Mouse (Mus musculus): ENCODE measurements around the gene Slco2a1. TPM values are rescaled to one million over a fixed set of nuclear protein-coding genes. Genes with fewer than 3 reads are reported as not detected.

The Slco2a1 gene
- polyA plus RNA-seq, 1 experiment from 2014 or later, result 1.8 TPM

GRCm38 (mm10) chr9:103067651-103068050 lies 79.1 kb downstream of the Slco2a1 start:
- no peaks in the 10 kb centered on the region for H3K4me1 ChIP-seq (ENCODE audit: control insufficient read depth, insufficient read depth, low read length)
- H3K27me3 ChIP-seq (ENCODE audit: control insufficient read depth, insufficient read depth, low read length), result no peaks in the 10 kb centered on the region
- no peak for DNase-seq (ENCODE audit: low spot score)
- H3K9me3 ChIP-seq (replicated peaks; ENCODE audit: control insufficient read depth, low read length), result no peaks in the 10 kb centered on the region
- no peaks in the 10 kb centered on the region for H3K36me3 ChIP-seq (replicated peaks; ENCODE audit: control insufficient read depth, insufficient read depth, low read depth, low read length)
- H3K27ac ChIP-seq (replicated peaks; ENCODE audit: low read depth, low read length), result no peak overlapping the region
- H3K4me3 ChIP-seq (ENCODE audit: low read depth, low read length), result no peak overlapping the region
- 92% methylated on average over 11 of the region's 11 CpGs for WGBS
- no peak for ATAC-seq (replicated peaks; ENCODE audit: insufficient number of reproducible peaks, low FRiP score, low TSS enrichment, low read depth)
- no peak overlapping the region for H3K9ac ChIP-seq (replicated peaks; ENCODE audit: low read length)
- no peak overlapping the region for H3K4me2 ChIP-seq (ENCODE audit: low read depth, low read length)

DNA sequence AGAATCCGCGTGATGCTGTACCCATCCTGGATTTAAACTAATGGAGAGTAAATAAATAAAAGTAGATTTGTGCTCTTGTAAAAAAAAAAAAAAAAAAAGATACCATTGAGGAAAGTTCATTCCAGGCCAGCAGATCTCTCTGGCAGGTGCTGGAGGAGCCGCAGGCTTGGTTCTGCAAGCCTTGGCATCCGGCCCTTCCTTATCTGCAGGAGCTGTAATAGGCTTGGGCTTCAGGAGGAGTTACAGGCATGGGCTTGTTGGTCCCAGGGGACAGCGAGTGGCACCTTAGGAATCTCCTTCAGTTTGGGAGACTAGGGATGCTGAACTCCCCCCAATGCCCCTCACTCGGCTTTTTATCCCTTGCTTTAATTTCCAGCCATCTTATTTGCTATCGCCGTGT lies 80.3 kb downstream of the Slco2a1 start:
- no peaks in the 10 kb centered on the region for H3K4me1 ChIP-seq (ENCODE audit: control insufficient read depth, insufficient read depth, low read length)
- no peak for ATAC-seq (replicated peaks; ENCODE audit: insufficient number of reproducible peaks, low FRiP score, low TSS enrichment, low read depth)
- no peak overlapping the region for H3K4me2 ChIP-seq (ENCODE audit: low read depth, low read length)
- H3K9ac ChIP-seq (replicated peaks; ENCODE audit: low read length), result no peak overlapping the region
- no peak overlapping the region for H3K27ac ChIP-seq (replicated peaks; ENCODE audit: low read depth, low read length)
- no peak overlapping the region for H3K4me3 ChIP-seq (ENCODE audit: low read depth, low read length)
- H3K9me3 ChIP-seq (replicated peaks; ENCODE audit: control insufficient read depth, low read length), result no peaks in the 10 kb centered on the region
- DNase-seq (ENCODE audit: low spot score), result no peak
- H3K36me3 ChIP-seq (replicated peaks; ENCODE audit: control insufficient read depth, insufficient read depth, low read depth, low read length), result no peaks in the 10 kb centered on the region
- WGBS, result 88% methylated on average over 8 of the region's 8 CpGs
- no peaks in the 10 kb centered on the region for H3K27me3 ChIP-seq (ENCODE audit: control insufficient read depth, insufficient read depth, low read length)

GRCm38 (mm10) chr9:103071541-103072203 lies 83.2 kb downstream of the Slco2a1 start:
- no peaks in the 10 kb centered on the region for H3K9me3 ChIP-seq (replicated peaks; ENCODE audit: control insufficient read depth, low read length)
- no peak overlapping the region for H3K4me3 ChIP-seq (ENCODE audit: low read depth, low read length)
- WGBS, result 83% methylated on average over 7 of the region's 7 CpGs
- H3K4me2 ChIP-seq (ENCODE audit: low read depth, low read length), result no peak overlapping the region
- no peak overlapping the region for H3K9ac ChIP-seq (replicated peaks; ENCODE audit: low read length)
- H3K4me1 ChIP-seq (ENCODE audit: control insufficient read depth, insufficient read depth, low read length), result no peaks in the 10 kb centered on the region
- H3K27me3 ChIP-seq (ENCODE audit: control insufficient read depth, insufficient read depth, low read length), result no peaks in the 10 kb centered on the region
- ATAC-seq (replicated peaks; ENCODE audit: insufficient number of reproducible peaks, low FRiP score, low TSS enrichment, low read depth) (no peak), DNase-seq (ENCODE audit: low spot score) (no peak)
- no peak overlapping the region for H3K27ac ChIP-seq (replicated peaks; ENCODE audit: low read depth, low read length)
- H3K36me3 ChIP-seq (replicated peaks; ENCODE audit: control insufficient read depth, insufficient read depth, low read depth, low read length), result no peaks in the 10 kb centered on the region

DNA sequence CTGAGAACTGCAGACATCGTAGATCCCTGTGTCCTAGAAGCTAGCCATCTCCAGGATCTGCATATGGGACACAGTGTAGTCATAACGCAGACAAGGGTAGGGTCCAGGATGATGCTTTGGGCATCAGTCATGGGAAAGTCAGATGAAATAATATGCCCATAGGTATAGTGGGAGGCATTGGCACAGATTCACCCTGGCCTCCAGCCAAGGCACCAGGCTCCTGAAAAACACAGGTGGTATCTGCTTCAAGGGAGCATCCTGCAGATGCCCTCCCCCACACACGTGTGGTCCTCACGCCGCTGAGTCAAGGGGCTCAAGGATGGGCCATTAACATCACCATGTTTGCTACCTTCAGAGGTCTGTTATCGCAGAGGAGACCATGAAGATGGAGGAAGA lies 83.7 kb downstream of the Slco2a1 start:
- Histone ChIP-seq H3K36me3 (replicated peaks; ENCODE audit: control insufficient read depth, insufficient read depth, low read depth, low read length) (no peaks in the 10 kb centered on the region), H3K4me3 (ENCODE audit: low read depth, low read length) (no peak overlapping the region), H3K4me1 (ENCODE audit: control insufficient read depth, insufficient read depth, low read length) (no peaks in the 10 kb centered on the region), H3K9ac (replicated peaks; ENCODE audit: low read length) (no peak overlapping the region), H3K27ac (replicated peaks; ENCODE audit: low read depth, low read length) (no peak overlapping the region), H3K27me3 (ENCODE audit: control insufficient read depth, insufficient read depth, low read length) (no peaks in the 10 kb centered on the region), H3K4me2 (ENCODE audit: low read depth, low read length) (no peak overlapping the region), H3K9me3 (replicated peaks; ENCODE audit: control insufficient read depth, low read length) (no peaks in the 10 kb centered on the region)
- no peak for ATAC-seq (replicated peaks; ENCODE audit: insufficient number of reproducible peaks, low FRiP score, low TSS enrichment, low read depth)
- no peak for DNase-seq (ENCODE audit: low spot score)
- 93% methylated on average over 6 of the region's 6 CpGs for WGBS

DNA sequence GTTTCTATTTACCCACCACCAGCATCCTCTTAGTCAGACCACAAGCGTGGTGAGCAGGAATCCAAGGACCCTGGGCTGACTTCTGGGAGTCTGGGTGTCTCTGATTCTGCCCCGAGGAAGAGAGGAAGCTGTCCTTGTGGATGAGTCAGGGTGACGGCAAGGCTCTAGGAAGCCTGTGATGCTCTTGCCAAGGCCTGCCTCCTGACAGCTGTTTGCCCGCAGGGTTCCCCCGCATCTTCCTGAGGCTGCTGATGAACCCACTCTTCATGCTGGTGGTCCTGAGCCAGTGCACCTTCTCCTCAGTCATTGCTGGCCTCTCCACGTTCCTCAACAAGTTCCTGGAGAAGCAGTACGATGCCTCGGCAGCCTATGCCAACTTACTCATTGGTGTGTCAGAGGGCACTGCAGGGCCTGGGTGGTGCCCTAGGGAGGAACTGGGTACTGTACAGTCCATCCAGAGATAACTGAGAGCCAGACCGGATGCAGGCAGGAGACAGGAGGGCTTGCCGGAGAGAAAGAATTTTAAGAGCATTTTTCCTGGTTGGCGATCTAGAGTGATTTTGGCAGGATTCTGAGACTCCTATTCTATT lies 84.5 kb downstream of the Slco2a1 start:
- no peaks in the 10 kb centered on the region for H3K27me3 ChIP-seq (ENCODE audit: control insufficient read depth, insufficient read depth, low read length)
- DNase-seq (ENCODE audit: low spot score) (no peak), ATAC-seq (replicated peaks; ENCODE audit: insufficient number of reproducible peaks, low FRiP score, low TSS enrichment, low read depth) (no peak)
- no peak overlapping the region for H3K9ac ChIP-seq (replicated peaks; ENCODE audit: low read length)
- WGBS, result 87% methylated on average over 11 of the region's 11 CpGs
- H3K9me3 ChIP-seq (replicated peaks; ENCODE audit: control insufficient read depth, low read length), result no peaks in the 10 kb centered on the region
- H3K4me1 ChIP-seq (ENCODE audit: control insufficient read depth, insufficient read depth, low read length), result no peaks in the 10 kb centered on the region
- H3K4me2 ChIP-seq (ENCODE audit: low read depth, low read length), result no peak overlapping the region
- H3K36me3 ChIP-seq (replicated peaks; ENCODE audit: control insufficient read depth, insufficient read depth, low read depth, low read length), result no peaks in the 10 kb centered on the region
- H3K27ac ChIP-seq (replicated peaks; ENCODE audit: low read depth, low read length), result no peak overlapping the region
- no peak overlapping the region for H3K4me3 ChIP-seq (ENCODE audit: low read depth, low read length)

GRCm38 (mm10) chr9:103076836-103077531 lies 88.5 kb downstream of the Slco2a1 start:
- no peak overlapping the region for H3K4me2 ChIP-seq (ENCODE audit: low read depth, low read length)
- H3K27me3 ChIP-seq (ENCODE audit: control insufficient read depth, insufficient read depth, low read length), result no peaks in the 10 kb centered on the region
- ATAC-seq (replicated peaks; ENCODE audit: insufficient number of reproducible peaks, low FRiP score, low TSS enrichment, low read depth) (no peak), DNase-seq (ENCODE audit: low spot score) (no peak)
- no peak overlapping the region for H3K27ac ChIP-seq (replicated peaks; ENCODE audit: low read depth, low read length)
- H3K4me1 ChIP-seq (ENCODE audit: control insufficient read depth, insufficient read depth, low read length), result no peaks in the 10 kb centered on the region
- no peak overlapping the region for H3K9ac ChIP-seq (replicated peaks; ENCODE audit: low read length)
- no peaks in the 10 kb centered on the region for H3K36me3 ChIP-seq (replicated peaks; ENCODE audit: control insufficient read depth, insufficient read depth, low read depth, low read length)
- H3K4me3 ChIP-seq (ENCODE audit: low read depth, low read length), result no peak overlapping the region
- 81% methylated on average over 21 of the region's 21 CpGs for WGBS
- H3K9me3 ChIP-seq (replicated peaks; ENCODE audit: control insufficient read depth, low read length), result no peaks in the 10 kb centered on the region

GRCm38 (mm10) chr9:103078194-103078691 lies 89.7 kb downstream of the Slco2a1 start:
- no peaks in the 10 kb centered on the region for H3K4me1 ChIP-seq (ENCODE audit: control insufficient read depth, insufficient read depth, low read length)
- no peaks in the 10 kb centered on the region for H3K27me3 ChIP-seq (ENCODE audit: control insufficient read depth, insufficient read depth, low read length)
- no peak overlapping the region for H3K27ac ChIP-seq (replicated peaks; ENCODE audit: low read depth, low read length)
- no peaks in the 10 kb centered on the region for H3K36me3 ChIP-seq (replicated peaks; ENCODE audit: control insufficient read depth, insufficient read depth, low read depth, low read length)
- DNase-seq (ENCODE audit: low spot score) (no peak), ATAC-seq (replicated peaks; ENCODE audit: insufficient number of reproducible peaks, low FRiP score, low TSS enrichment, low read depth) (no peak)
- H3K4me3 ChIP-seq (ENCODE audit: low read depth, low read length), result no peak overlapping the region
- no peak overlapping the region for H3K9ac ChIP-seq (replicated peaks; ENCODE audit: low read length)
- H3K4me2 ChIP-seq (ENCODE audit: low read depth, low read length), result no peak overlapping the region
- WGBS, result 96% methylated on average over 6 of the region's 6 CpGs
- no peaks in the 10 kb centered on the region for H3K9me3 ChIP-seq (replicated peaks; ENCODE audit: control insufficient read depth, low read length)

GRCm38 (mm10) chr9:103080211-103080610 lies 91.7 kb downstream of the Slco2a1 start:
- ATAC-seq (replicated peaks; ENCODE audit: insufficient number of reproducible peaks, low FRiP score, low TSS enrichment, low read depth) (no peak), DNase-seq (ENCODE audit: low spot score) (no peak)
- WGBS, result 89% methylated on average over 3 of the region's 3 CpGs
- Histone ChIP-seq H3K9me3 (replicated peaks; ENCODE audit: control insufficient read depth, low read length) (no peaks in the 10 kb centered on the region), H3K9ac (replicated peaks; ENCODE audit: low read length) (no peak overlapping the region), H3K27me3 (ENCODE audit: control insufficient read depth, insufficient read depth, low read length) (no peaks in the 10 kb centered on the region), H3K4me3 (ENCODE audit: low read depth, low read length) (no peak overlapping the region), H3K27ac (replicated peaks; ENCODE audit: low read depth, low read length) (no peak overlapping the region), H3K36me3 (replicated peaks; ENCODE audit: control insufficient read depth, insufficient read depth, low read depth, low read length) (no peaks in the 10 kb centered on the region), H3K4me2 (ENCODE audit: low read depth, low read length) (no peak overlapping the region), H3K4me1 (ENCODE audit: control insufficient read depth, insufficient read depth, low read length) (no peaks in the 10 kb centered on the region)
